Mouse (Mus musculus) neural tube, embryonic 12.5 days (tissue): ENCODE results near the gene Tlk1. TPM values are rescaled to one million over a fixed set of nuclear protein-coding genes. Genes with fewer than 3 reads are reported as not detected.

Experiments used
- ATAC-seq: fragments of 200-750 bp; cut with Nextera tagmentation; 2 replicates; pipeline ENCODE4 v1.8.0; 2017; ENCODE audit warnings: low read depth, mild to moderate bottlenecking, moderate TSS enrichment, moderate library complexity; ENCODE audit not compliant: low FRiP score
- H3K27ac ChIP-seq: fragments of 300-500 bp; sonication (generic); 2 replicates; pipeline ENCODE4 v1.5.1; 2016
- H3K27me3 ChIP-seq: fragments of 300-500 bp; sonication (generic); replicated peaks from 2 replicates; pipeline ENCODE4 v1.6.1; 2016; ENCODE audit warnings: mild to moderate bottlenecking
- H3K36me3 ChIP-seq: fragments of 300-500 bp; sonication (generic); 2 replicates; pipeline ENCODE4 v1.6.1; 2016; ENCODE audit warnings: mild to moderate bottlenecking
- H3K4me1 ChIP-seq: fragments of 300-500 bp; sonication (generic); 2 replicates; pipeline ENCODE4 v1.6.1; 2016
- H3K4me2 ChIP-seq: fragments of 300-500 bp; sonication (generic); replicated peaks from 2 replicates; pipeline ENCODE4 v1.6.1; 2016; ENCODE audit warnings: mild to moderate bottlenecking
- H3K4me3 ChIP-seq: fragments of 300-500 bp; sonication (generic); 2 replicates; pipeline ENCODE4 v1.5.1; 2016
- H3K9ac ChIP-seq: fragments of 300-500 bp; sonication (generic); 2 replicates; pipeline ENCODE4 v1.6.1; 2016; ENCODE audit warnings: mild to moderate bottlenecking
- H3K9me3 ChIP-seq: fragments of 300-500 bp; sonication (generic); 2 replicates; pipeline ENCODE4 v1.6.1; 2016; ENCODE audit warnings: mild to moderate bottlenecking
- WGBS: fragments of 180-500 bp; shearing (Covaris S2); methylation state at CpG from one replicate; pipeline ENCODE4 v1.1.7; 2016; 5-methylcytosine and 5-hydroxymethylcytosine counted together
- polyA plus RNA-seq: library from polyadenylated mRNA; unstranded; fragments of >200 nt; fragmentation: Nextera tagmentation; extraction: Ambion mirVana; gene quantifications from 2 replicates; pipeline ENCODE4 v1.2.1, GENCODE M21; 2016

Gene Tlk1
- polyA plus RNA-seq, 1 experiment from 2014 or later: 36.1 TPM

DNA sequence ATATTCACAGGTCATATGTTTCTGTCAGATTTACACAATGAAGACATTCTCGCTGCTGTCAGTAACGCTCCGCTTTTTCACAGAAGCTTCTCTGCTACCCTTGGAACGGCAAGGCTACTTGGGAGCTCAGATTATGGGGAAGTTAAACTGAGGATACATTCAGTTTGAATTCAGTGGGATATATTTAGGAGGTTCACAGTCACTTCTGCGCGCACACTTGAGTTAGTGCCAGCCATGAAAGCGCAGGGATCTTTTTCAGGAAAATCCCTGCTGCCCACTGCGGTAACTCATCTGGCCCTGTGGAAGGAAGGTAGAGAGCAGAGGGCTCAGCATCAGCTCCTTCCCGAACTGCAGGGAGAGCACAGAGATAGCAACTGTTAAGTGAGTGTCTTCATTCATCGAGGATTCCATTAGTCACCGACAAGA, 27.3 kb upstream of the Tlk1 start:
- Histone ChIP-seq H3K27me3 (no peaks in the 10 kb centered on the region), H3K9ac (no peak overlapping the region), H3K4me2 (peak overlapping the region; percentile 19), H3K4me3 (no peak overlapping the region), H3K4me1 (no peaks in the 10 kb centered on the region), H3K9me3 (no peaks in the 10 kb centered on the region), H3K27ac (no peak overlapping the region), H3K36me3 (no peaks in the 10 kb centered on the region)
- WGBS: 45% methylated on average over 11 of the region's 11 CpGs
- no peak for ATAC-seq

- H3K9me3 ChIP-seq: no peaks in the 10 kb centered on the region
- peak overlapping the region; percentile 19 for H3K4me2 ChIP-seq
- no peak overlapping the region for H3K27ac ChIP-seq
- H3K9ac ChIP-seq: no peak overlapping the region
- H3K36me3 ChIP-seq: no peaks in the 10 kb centered on the region
- no peak overlapping the region for H3K4me3 ChIP-seq
- H3K4me1 ChIP-seq: no peaks in the 10 kb centered on the region
- no peak for ATAC-seq
- WGBS: 73% methylated on average over 8 of the region's 8 CpGs
- H3K27me3 ChIP-seq: no peaks in the 10 kb centered on the region
Observed at GRCm38 (mm10) chr2:70852186-70852795, 26.8 kb upstream of the Tlk1 start.

DNA sequence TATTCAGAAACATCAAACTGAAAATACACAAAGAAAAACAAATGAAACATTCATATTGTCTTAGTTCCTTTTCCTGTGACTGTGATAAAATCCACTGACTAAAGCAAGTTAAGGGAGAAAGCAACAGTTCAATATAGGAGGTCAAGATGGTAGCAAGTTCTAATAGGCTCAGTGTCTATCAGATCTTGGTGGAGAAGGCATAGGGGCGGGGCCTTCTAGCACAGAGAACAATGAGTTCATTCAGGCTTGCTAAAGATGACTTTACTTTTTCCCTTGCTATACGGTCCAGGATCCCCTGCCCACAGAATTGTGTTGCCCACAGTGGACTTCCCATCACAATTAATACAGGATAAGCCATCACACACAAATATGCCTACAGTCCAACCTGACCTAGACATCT, 20.3 kb upstream of the Tlk1 start:
- ATAC-seq: no peak
- no peak overlapping the region for H3K27ac ChIP-seq
- H3K36me3 ChIP-seq: no peaks in the 10 kb centered on the region
- H3K4me2 ChIP-seq: no peak overlapping the region
- H3K4me3 ChIP-seq: no peak overlapping the region
- no peak overlapping the region for H3K9ac ChIP-seq
- no peaks in the 10 kb centered on the region for H3K9me3 ChIP-seq
- H3K4me1 ChIP-seq: no peaks in the 10 kb centered on the region
- no peaks in the 10 kb centered on the region for H3K27me3 ChIP-seq
- 58% methylated on average over 2 of the region's 2 CpGs for WGBS

GRCm38 (mm10) chr2:70844694-70845395, 19.3 kb upstream of the Tlk1 start:
- no peak for ATAC-seq
- Histone ChIP-seq H3K4me1 (no peaks in the 10 kb centered on the region), H3K9me3 (no peaks in the 10 kb centered on the region), H3K36me3 (no peaks in the 10 kb centered on the region), H3K27me3 (no peaks in the 10 kb centered on the region), H3K4me3 (no peak overlapping the region), H3K27ac (no peak overlapping the region), H3K4me2 (no peak overlapping the region), H3K9ac (no peak overlapping the region)
- 88% methylated on average over 9 of the region's 9 CpGs for WGBS

- H3K27ac ChIP-seq: no peak overlapping the region
- WGBS: 81% methylated on average over 13 of the region's 13 CpGs
- no peaks in the 10 kb centered on the region for H3K9me3 ChIP-seq
- no peak overlapping the region for H3K9ac ChIP-seq
- no peak overlapping the region for H3K4me2 ChIP-seq
- H3K27me3 ChIP-seq: no peaks in the 10 kb centered on the region
- no peaks in the 10 kb centered on the region for H3K36me3 ChIP-seq
- H3K4me3 ChIP-seq: no peak overlapping the region
- ATAC-seq: no peak
- H3K4me1 ChIP-seq: peaks cover 7% of the 10 kb centered on the region; the same call in 1 of the 2 replicates
Observed at GRCm38 (mm10) chr2:70842049-70842618, 16.6 kb upstream of the Tlk1 start.

DNA sequence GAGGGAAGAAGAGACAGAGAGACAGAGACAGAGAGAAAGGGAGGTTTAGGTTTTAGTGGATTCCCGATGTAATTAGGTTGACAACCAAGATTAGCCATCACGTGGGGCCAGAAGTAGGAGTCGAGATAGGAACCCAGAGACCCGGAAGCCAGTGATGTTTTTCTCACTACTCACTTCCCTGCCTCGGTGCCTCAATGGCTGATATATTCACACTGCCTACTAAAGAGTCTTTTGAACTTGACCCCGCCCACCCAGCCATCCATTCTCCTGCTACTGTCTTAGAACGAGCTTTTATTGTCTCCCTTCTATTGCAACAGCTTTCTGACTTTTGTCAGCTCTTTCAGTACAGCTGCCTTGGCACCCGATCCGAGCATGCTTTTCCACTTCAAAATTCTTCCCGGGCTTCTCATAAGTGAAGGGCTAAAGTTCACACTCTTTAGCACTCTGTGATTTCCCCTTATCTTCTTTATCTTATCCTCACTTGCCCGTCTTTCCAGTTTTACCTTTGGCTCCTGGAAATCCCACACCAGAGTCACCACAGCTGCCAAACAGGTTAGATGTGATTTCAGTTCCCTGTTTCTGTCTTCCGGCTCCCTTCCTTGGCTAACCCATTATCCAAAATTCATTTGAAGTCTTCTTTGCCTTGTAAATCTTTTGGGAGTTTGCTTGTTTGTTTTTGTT, 13.1 kb upstream of the Tlk1 start:
- peak overlapping the region; percentile 43 for H3K4me2 ChIP-seq
- no peak for ATAC-seq
- no peak overlapping the region for H3K9ac ChIP-seq
- no peak overlapping the region for H3K4me3 ChIP-seq
- H3K4me1 ChIP-seq: peaks cover 7% of the 10 kb centered on the region; the same call in 1 of the 2 replicates
- 21% methylated on average over 12 of the region's 12 CpGs for WGBS
- H3K9me3 ChIP-seq: no peaks in the 10 kb centered on the region
- no peaks in the 10 kb centered on the region for H3K36me3 ChIP-seq
- no peaks in the 10 kb centered on the region for H3K27me3 ChIP-seq
- no peak overlapping the region for H3K27ac ChIP-seq

GRCm38 (mm10) chr2:70836306-70836651, 10.8 kb upstream of the Tlk1 start:
- no peak overlapping the region for H3K4me3 ChIP-seq
- H3K27ac ChIP-seq: no peak overlapping the region
- H3K9ac ChIP-seq: no peak overlapping the region
- WGBS: 79% methylated on average over 4 of the region's 4 CpGs
- no peak for ATAC-seq
- H3K9me3 ChIP-seq: no peaks in the 10 kb centered on the region
- peaks cover 7% of the 10 kb centered on the region; the same call in 1 of the 2 replicates for H3K4me1 ChIP-seq
- no peaks in the 10 kb centered on the region for H3K36me3 ChIP-seq
- no peak overlapping the region for H3K4me2 ChIP-seq
- H3K27me3 ChIP-seq: no peaks in the 10 kb centered on the region

- Histone ChIP-seq H3K27ac (no peak overlapping the region), H3K9ac (no peak overlapping the region), H3K36me3 (no peaks in the 10 kb centered on the region), H3K4me1 (peaks cover 7% of the 10 kb centered on the region; the same call in 1 of the 2 replicates), H3K27me3 (no peaks in the 10 kb centered on the region), H3K4me2 (no peak overlapping the region), H3K4me3 (no peak overlapping the region), H3K9me3 (no peaks in the 10 kb centered on the region)
- no peak for ATAC-seq
- 84% methylated on average over 9 of the region's 9 CpGs for WGBS
Observed at GRCm38 (mm10) chr2:70835641-70836305, 10.2 kb upstream of the Tlk1 start.

- Histone ChIP-seq H3K9ac (no peak overlapping the region), H3K4me1 (peaks cover 7% of the 10 kb centered on the region; the same call in 1 of the 2 replicates), H3K4me2 (no peak overlapping the region), H3K4me3 (no peak overlapping the region), H3K36me3 (no peaks in the 10 kb centered on the region), H3K27me3 (no peaks in the 10 kb centered on the region), H3K27ac (no peak overlapping the region), H3K9me3 (no peaks in the 10 kb centered on the region)
- ATAC-seq: no peak
- WGBS: 80% methylated on average over 2 of the region's 2 CpGs
Observed at GRCm38 (mm10) chr2:70835209-70835608, 9.7 kb upstream of the Tlk1 start.

DNA sequence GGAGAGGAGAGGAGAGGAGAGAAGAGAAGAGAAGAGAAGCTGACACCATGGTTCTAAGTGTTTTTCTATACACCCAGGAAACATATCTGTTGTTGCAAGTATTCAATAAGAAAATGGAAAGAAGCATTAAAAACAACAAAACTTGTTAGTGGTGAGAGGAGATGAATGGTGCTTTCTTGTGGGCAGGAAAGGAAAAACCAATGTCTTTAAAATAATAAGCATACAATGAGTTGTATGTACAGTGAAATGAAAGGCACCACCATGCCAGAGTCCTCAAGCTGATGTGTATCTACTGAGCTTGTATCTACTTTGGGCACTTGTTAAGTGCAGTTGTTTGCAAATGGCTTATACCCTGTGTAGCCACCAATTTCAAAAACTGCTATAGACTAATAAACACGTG, 7.7 kb upstream of the Tlk1 start:
- H3K9me3 ChIP-seq: no peaks in the 10 kb centered on the region
- no peaks in the 10 kb centered on the region for H3K36me3 ChIP-seq
- no peaks in the 10 kb centered on the region for H3K27me3 ChIP-seq
- ATAC-seq: no peak
- H3K9ac ChIP-seq: no peak overlapping the region
- no peaks in the 10 kb centered on the region for H3K4me1 ChIP-seq
- H3K4me3 ChIP-seq: no peak overlapping the region
- no peak overlapping the region for H3K4me2 ChIP-seq
- 47% methylated on average over 1 of the region's 1 CpGs for WGBS
- H3K27ac ChIP-seq: no peak overlapping the region

GRCm38 (mm10) chr2:70831709-70832350, 6.3 kb upstream of the Tlk1 start:
- WGBS: 93% methylated on average over 10 of the region's 10 CpGs
- Histone ChIP-seq H3K36me3 (no peaks in the 10 kb centered on the region), H3K4me3 (no peak overlapping the region)

More at GRCm38 (mm10) chr2:70831709-70832350, 6.3 kb upstream of the Tlk1 start:
- H3K4me2 ChIP-seq: no peak overlapping the region
- no peak overlapping the region for H3K27ac ChIP-seq
- H3K9ac ChIP-seq: no peak overlapping the region
- ATAC-seq: no peak
- H3K9me3 ChIP-seq: no peaks in the 10 kb centered on the region
- H3K27me3 ChIP-seq: no peaks in the 10 kb centered on the region
- no peaks in the 10 kb centered on the region for H3K4me1 ChIP-seq
